Mouse (Mus musculus): ENCODE measurements at regions not wholly inside any gene's neighbourhood (a gene's known extent, or its start where the extent isn't known, plus 50 kb on each side); places are given as distances from the start of the nearest gene placed in this dataset.
"Not testable (repeated sequence)": the region's sequence is repeated elsewhere in the genome, so short reads cannot be mapped to it uniquely, and the experiment has no call there.

- Histone ChIP-seq H3K27me3 (ENCODE audit: insufficient read depth, low read length) (no peaks in the 10 kb centered on the region), H3K4me2 (no peak overlapping the region), H3K36me3 (ENCODE audit: insufficient read depth) (no peaks in the 10 kb centered on the region), H3K4me3 (ENCODE audit: low read depth, low read length) (no peak overlapping the region), H3K4me1 (ENCODE audit: insufficient read depth) (no peaks in the 10 kb centered on the region), H3K9me3 (ENCODE audit: low read depth, low read length) (no peaks in the 10 kb centered on the region), H3K27ac (ENCODE audit: low read depth) (no peak overlapping the region), H3K9ac (no peak overlapping the region)
- no peak for TF ChIP-seq CTCF (IDR thresholded peaks at IDR 0.05; ENCODE audit: low read depth)
- 51% methylated on average over 3 of the region's 3 CpGs for WGBS
- ATAC-seq (ENCODE audit: insufficient read depth): no peak
- DNase-seq: peak; percentile 1
Observed at GRCm38 (mm10) chr1:113932492-113932891, 1752.1 kb upstream of the Cntnap5a start.

GRCm38 (mm10) chr1:113958016-113958751 is 1726.4 kb upstream of the Cntnap5a start:
- DNase-seq: no peak
- no peak for ATAC-seq (ENCODE audit: insufficient read depth)
- no peak overlapping the region for H3K9ac ChIP-seq
- WGBS: 85% methylated on average over 6 of the region's 6 CpGs
- H3K36me3 ChIP-seq (ENCODE audit: insufficient read depth): no peaks in the 10 kb centered on the region
- H3K27me3 ChIP-seq (ENCODE audit: insufficient read depth, low read length): no peaks in the 10 kb centered on the region
- no peaks in the 10 kb centered on the region for H3K4me1 ChIP-seq (ENCODE audit: insufficient read depth)
- no peak for TF ChIP-seq CTCF (IDR thresholded peaks at IDR 0.05; ENCODE audit: low read depth)
- H3K27ac ChIP-seq (ENCODE audit: low read depth): no peak overlapping the region
- no peak overlapping the region for H3K4me2 ChIP-seq
- no peak overlapping the region for H3K4me3 ChIP-seq (ENCODE audit: low read depth, low read length)
- no peaks in the 10 kb centered on the region for H3K9me3 ChIP-seq (ENCODE audit: low read depth, low read length)

GRCm38 (mm10) chr1:113959267-113959666 is 1725.3 kb upstream of the Cntnap5a start:
- H3K9me3 ChIP-seq (ENCODE audit: low read depth, low read length); ATAC-seq (ENCODE audit: insufficient read depth); H3K4me1 ChIP-seq (ENCODE audit: insufficient read depth); DNase-seq; H3K27ac ChIP-seq (ENCODE audit: low read depth); H3K36me3 ChIP-seq (ENCODE audit: insufficient read depth); H3K27me3 ChIP-seq (ENCODE audit: insufficient read depth, low read length); H3K4me2 ChIP-seq; H3K9ac ChIP-seq; H3K4me3 ChIP-seq (ENCODE audit: low read depth, low read length): not testable (repeated sequence)
- 88% methylated on average over 1 of the region's 1 CpGs for WGBS

- H3K4me3 ChIP-seq (ENCODE audit: low read depth, low read length); H3K27me3 ChIP-seq (ENCODE audit: insufficient read depth, low read length); DNase-seq; H3K9ac ChIP-seq; H3K9me3 ChIP-seq (ENCODE audit: low read depth, low read length); H3K27ac ChIP-seq (ENCODE audit: low read depth); ATAC-seq (ENCODE audit: insufficient read depth); H3K4me1 ChIP-seq (ENCODE audit: insufficient read depth); H3K36me3 ChIP-seq (ENCODE audit: insufficient read depth); H3K4me2 ChIP-seq: not testable (repeated sequence)
- WGBS: 42% methylated on average over 2 of the region's 2 CpGs
Observed at GRCm38 (mm10) chr1:113963931-113964330, 1720.6 kb upstream of the Cntnap5a start.

GRCm38 (mm10) chr1:113964431-113964830 is 1720.1 kb upstream of the Cntnap5a start:
- H3K27me3 ChIP-seq (ENCODE audit: insufficient read depth, low read length): no peaks in the 10 kb centered on the region
- ATAC-seq (ENCODE audit: insufficient read depth): no peak
- no peaks in the 10 kb centered on the region for H3K4me1 ChIP-seq (ENCODE audit: insufficient read depth)
- WGBS: 50% methylated on average over 2 of the region's 2 CpGs
- no peaks in the 10 kb centered on the region for H3K9me3 ChIP-seq (ENCODE audit: low read depth, low read length)
- H3K27ac ChIP-seq (ENCODE audit: low read depth): no peak overlapping the region
- TF ChIP-seq CTCF (IDR thresholded peaks at IDR 0.05; ENCODE audit: low read depth): no peak
- no peak overlapping the region for H3K4me3 ChIP-seq (ENCODE audit: low read depth, low read length)
- no peak for DNase-seq
- H3K36me3 ChIP-seq (ENCODE audit: insufficient read depth): no peaks in the 10 kb centered on the region
- no peak overlapping the region for H3K4me2 ChIP-seq
- H3K9ac ChIP-seq: no peak overlapping the region

- Histone ChIP-seq H3K4me3 (ENCODE audit: low read depth, low read length) (no peak overlapping the region), H3K9me3 (ENCODE audit: low read depth, low read length) (no peaks in the 10 kb centered on the region), H3K36me3 (ENCODE audit: insufficient read depth) (no peaks in the 10 kb centered on the region), H3K27ac (ENCODE audit: low read depth) (no peak overlapping the region), H3K4me2 (no peak overlapping the region), H3K9ac (no peak overlapping the region), H3K27me3 (ENCODE audit: insufficient read depth, low read length) (no peaks in the 10 kb centered on the region), H3K4me1 (ENCODE audit: insufficient read depth) (no peaks in the 10 kb centered on the region)
- TF ChIP-seq CTCF (IDR thresholded peaks at IDR 0.05; ENCODE audit: low read depth): no peak
- WGBS: 85% methylated on average over 1 of the region's 1 CpGs
- DNase-seq: no peak
- no peak for ATAC-seq (ENCODE audit: insufficient read depth)
Observed at GRCm38 (mm10) chr1:113970617-113971016, 1713.9 kb upstream of the Cntnap5a start.

- no peak overlapping the region for H3K9ac ChIP-seq
- ATAC-seq (ENCODE audit: insufficient read depth) (no peak), DNase-seq (no peak)
- TF ChIP-seq CTCF (IDR thresholded peaks at IDR 0.05; ENCODE audit: low read depth): no peak
- H3K27me3 ChIP-seq (ENCODE audit: insufficient read depth, low read length): no peaks in the 10 kb centered on the region
- H3K36me3 ChIP-seq (ENCODE audit: insufficient read depth): no peaks in the 10 kb centered on the region
- H3K27ac ChIP-seq (ENCODE audit: low read depth): no peak overlapping the region
- no peak overlapping the region for H3K4me2 ChIP-seq
- H3K4me1 ChIP-seq (ENCODE audit: insufficient read depth): no peaks in the 10 kb centered on the region
- H3K9me3 ChIP-seq (ENCODE audit: low read depth, low read length): no peaks in the 10 kb centered on the region
- H3K4me3 ChIP-seq (ENCODE audit: low read depth, low read length): no peak overlapping the region
Observed at GRCm38 (mm10) chr1:113980111-113980510, 1704.4 kb upstream of the Cntnap5a start.
